Mouse (Mus musculus) kidney, adult 2 months (tissue): ENCODE measurements at regions not wholly inside any gene's neighbourhood (a gene's known extent, or its start where the extent isn't known, plus 50 kb on each side); places are given as distances from the start of the nearest gene placed in this dataset.

Experiments
- CTCF ChIP-seq: fragments of 200-500 bp; conservative IDR thresholded peaks from 2 replicates; pipeline ENCODE4 v1.5.1; 2011; ENCODE audit warnings: low read depth, mild to moderate bottlenecking, control low read depth, low read length, moderate library complexity, mixed read lengths; ENCODE audit not compliant: insufficient read depth, insufficient read length
- POLR2A ChIP-seq: fragments of 200-500 bp; IDR thresholded peaks from one replicate; pipeline ENCODE4 v1.6.1; 2011; ENCODE audit warnings: low read depth, low read length, control low read depth

DNA sequence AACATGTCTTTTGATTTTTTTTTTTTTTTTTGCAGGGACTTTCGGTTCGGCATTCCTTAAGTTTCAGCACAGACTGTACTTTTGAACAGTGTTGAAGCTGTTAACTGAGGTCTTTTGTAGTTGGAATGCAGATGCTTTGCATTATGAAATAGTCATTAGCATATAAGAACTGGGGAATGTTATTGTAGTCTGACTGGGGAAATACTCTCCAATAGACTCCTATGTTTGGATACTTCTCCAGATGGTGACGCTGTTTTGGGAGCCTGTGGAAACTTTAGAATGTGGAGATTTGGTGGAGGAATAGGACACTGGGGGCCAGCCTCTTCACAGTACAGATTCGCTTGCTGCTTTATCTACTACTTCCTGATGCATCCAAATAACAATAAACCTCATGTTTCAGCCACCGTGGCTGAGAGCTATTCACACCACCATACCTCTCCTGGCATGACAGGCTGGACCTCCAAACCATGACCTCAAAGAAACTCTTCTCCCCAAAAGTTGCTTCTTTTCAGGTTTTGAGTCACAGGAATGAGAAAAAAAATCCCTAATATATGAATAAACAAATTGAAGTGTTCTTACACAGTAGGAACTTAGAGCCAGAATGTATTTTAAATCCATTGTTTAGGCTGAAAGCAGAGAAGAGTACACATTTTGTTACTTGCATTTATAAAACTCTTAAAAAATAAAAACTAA is 252.9 kb downstream of the Gm21750 start:
- TF ChIP-seq POLR2A: no peak
- TF ChIP-seq CTCF: no peak
